Mouse (Mus musculus) embryonic facial prominence, embryonic 11.5 days (tissue): ENCODE data around the gene Gm20503. TPM values are rescaled to one million over a fixed set of nuclear protein-coding genes. Genes with fewer than 3 reads are reported as not detected.

Source experiments
- ATAC-seq: fragments of 200-750 bp; cut with Nextera tagmentation; replicated peaks from 2 replicates; pipeline ENCODE4 v1.8.0; 2017; ENCODE audit warnings: low read depth; ENCODE audit not compliant: insufficient number of reproducible peaks, low FRiP score, low TSS enrichment
- DNase-seq: peaks from one replicate; pipeline ENCODE4 v3.0.0-alpha.2; 2015; ENCODE audit warnings: low spot score
- H3K27ac ChIP-seq: fragments of 300-500 bp; sonication (generic); replicated peaks from 2 replicates; pipeline ENCODE4 v1.5.1; 2014; ENCODE audit warnings: mild to moderate bottlenecking, low read depth, low read length, control low read depth
- H3K27me3 ChIP-seq: fragments of 300-500 bp; sonication (generic); 2 replicates; pipeline ENCODE4 v1.6.1; 2014; ENCODE audit warnings: mild to moderate bottlenecking, low read length, moderate library complexity, mixed read lengths; ENCODE audit not compliant: control insufficient read depth, insufficient read depth
- H3K36me3 ChIP-seq: fragments of 300-500 bp; sonication (generic); replicated peaks from 2 replicates; pipeline ENCODE4 v1.6.1; 2014; ENCODE audit warnings: low read depth, mild to moderate bottlenecking, low read length, moderate library complexity, mixed read lengths; ENCODE audit not compliant: control insufficient read depth, insufficient read depth
- H3K4me1 ChIP-seq: fragments of 300-500 bp; sonication (generic); 2 replicates; pipeline ENCODE4 v1.6.1; 2014; ENCODE audit warnings: low read length, mixed read lengths; ENCODE audit not compliant: control insufficient read depth, insufficient read depth
- H3K4me2 ChIP-seq: fragments of 300-500 bp; sonication (generic); 2 replicates; pipeline ENCODE4 v1.6.1; 2014; ENCODE audit warnings: low read depth, mild to moderate bottlenecking, control low read depth, low read length, moderate library complexity
- H3K4me3 ChIP-seq: fragments of 300-500 bp; sonication (generic); 2 replicates; pipeline ENCODE4 v1.5.1; 2014; ENCODE audit warnings: low read depth, low read length, control low read depth
- H3K9ac ChIP-seq: fragments of 300-500 bp; sonication (generic); replicated peaks from 2 replicates; pipeline ENCODE4 v1.6.1; 2014; ENCODE audit warnings: mild to moderate bottlenecking, control low read depth, low read length
- H3K9me3 ChIP-seq: fragments of 300-500 bp; sonication (generic); replicated peaks from 2 replicates; pipeline ENCODE4 v1.6.1; 2016; ENCODE audit warnings: mild to moderate bottlenecking, low read length, inconsistent platforms, mixed read lengths; ENCODE audit not compliant: control insufficient read depth
- WGBS: fragments of 180-500 bp; shearing (Covaris S2); extraction: QIAGEN DNeasy Blood & Tissue Kit; methylation state at CpG from one replicate; pipeline ENCODE4 v1.1.7; 2014; 5-methylcytosine and 5-hydroxymethylcytosine counted together
- polyA plus RNA-seq: library from polyadenylated mRNA; unstranded; fragments of >200 nt; fragmentation: Nextera tagmentation; extraction: Ambion mirVana; gene quantifications from 2 replicates; pipeline ENCODE4 v1.2.1, GENCODE M21; 2014

The Gm20503 gene
- polyA plus RNA-seq, 1 experiment from 2014 or later: 4.7 TPM

GRCm38 (mm10) chr4:59062526-59062925 is 59.5 kb downstream of the Gm20503 start:
- no peak overlapping the region for H3K4me3 ChIP-seq
- H3K27ac ChIP-seq: no peak overlapping the region
- H3K9me3 ChIP-seq: no peaks in the 10 kb centered on the region
- ATAC-seq (no peak), DNase-seq (no peak)
- no peak overlapping the region for H3K4me2 ChIP-seq
- no peaks in the 10 kb centered on the region for H3K4me1 ChIP-seq
- H3K36me3 ChIP-seq: no peaks in the 10 kb centered on the region
- H3K27me3 ChIP-seq: no peaks in the 10 kb centered on the region
- WGBS: 65% methylated on average over 12 of the region's 12 CpGs
- H3K9ac ChIP-seq: no peak overlapping the region

DNA sequence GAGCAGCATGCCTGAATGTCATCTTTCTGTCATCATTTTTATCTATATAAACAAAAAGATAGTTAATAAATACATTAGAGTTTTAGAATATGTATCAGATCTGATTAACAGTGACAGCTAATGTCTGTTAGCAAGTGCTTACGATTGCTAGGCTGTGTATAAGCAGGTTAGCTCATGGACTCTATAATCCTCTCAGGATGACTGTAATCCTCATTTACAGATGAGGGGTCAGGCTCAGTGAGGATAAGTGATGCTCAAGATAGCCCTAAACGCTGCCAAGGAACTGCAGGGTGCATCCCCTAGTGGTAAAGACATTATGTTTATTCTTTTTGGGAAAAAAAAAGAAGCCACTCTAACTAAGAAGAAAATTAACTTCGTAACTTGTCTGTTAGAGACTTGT is 66.3 kb downstream of the Gm20503 start:
- no peak overlapping the region for H3K4me2 ChIP-seq
- H3K27me3 ChIP-seq: no peaks in the 10 kb centered on the region
- DNase-seq: no peak
- no peak overlapping the region for H3K9ac ChIP-seq
- H3K9me3 ChIP-seq: no peaks in the 10 kb centered on the region
- 50% methylated on average over 3 of the region's 3 CpGs for WGBS
- no peak overlapping the region for H3K4me3 ChIP-seq
- H3K27ac ChIP-seq: no peak overlapping the region
- no peak for ATAC-seq
- no peaks in the 10 kb centered on the region for H3K4me1 ChIP-seq
- H3K36me3 ChIP-seq: no peaks in the 10 kb centered on the region

- H3K9ac ChIP-seq: no peak overlapping the region
- ATAC-seq (no peak), DNase-seq (no peak)
- H3K27me3 ChIP-seq: no peaks in the 10 kb centered on the region
- 83% methylated on average over 2 of the region's 2 CpGs for WGBS
- no peaks in the 10 kb centered on the region for H3K4me1 ChIP-seq
- no peaks in the 10 kb centered on the region for H3K36me3 ChIP-seq
- no peaks in the 10 kb centered on the region for H3K9me3 ChIP-seq
- no peak overlapping the region for H3K4me2 ChIP-seq
- H3K27ac ChIP-seq: no peak overlapping the region
- no peak overlapping the region for H3K4me3 ChIP-seq
These were observed 80.4 kb downstream of the Gm20503 start for GRCm38 (mm10) chr4:59083430-59083829.

DNA sequence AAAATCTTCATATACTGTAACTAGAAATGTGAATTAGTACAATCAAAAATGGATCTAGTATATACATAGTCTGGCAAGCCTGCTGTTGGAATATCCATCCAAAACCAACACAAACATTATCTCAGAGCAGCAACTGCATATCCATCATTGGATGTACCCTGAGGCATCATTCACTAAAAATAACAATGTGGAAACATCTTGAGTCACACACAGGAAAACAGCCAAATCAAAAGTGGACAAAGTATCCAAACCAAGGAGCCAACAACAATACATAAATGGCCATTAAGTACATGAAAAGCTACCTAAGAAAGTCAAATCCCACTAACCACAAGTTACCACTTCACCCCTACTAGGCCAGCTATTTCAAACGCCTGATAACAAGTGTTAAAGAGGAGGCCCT is 86.4 kb downstream of the Gm20503 start:
- H3K36me3 ChIP-seq: no peaks in the 10 kb centered on the region
- H3K9ac ChIP-seq: no peak overlapping the region
- no peaks in the 10 kb centered on the region for H3K4me1 ChIP-seq
- ATAC-seq: no peak
- DNase-seq: no peak
- WGBS: 45% methylated on average over 1 of the region's 1 CpGs
- no peak overlapping the region for H3K4me2 ChIP-seq
- no peak overlapping the region for H3K4me3 ChIP-seq
- H3K27ac ChIP-seq: no peak overlapping the region
- no peaks in the 10 kb centered on the region for H3K9me3 ChIP-seq
- H3K27me3 ChIP-seq: no peaks in the 10 kb centered on the region

Other genes starting within 250 kb of the Gm20503 start
- not detected in 2 replicates for gene Olfr267, start 215.5 kb upstream of the Gm20503 start, polyA plus RNA-seq
- 40.5 and 47.2 TPM in 2 replicates for gene Ecpas, start 90.5 kb upstream of the Gm20503 start, polyA plus RNA-seq
- gene Zkscan16, start 59.6 kb upstream of the Gm20503 start, polyA plus RNA-seq: 0.97 and 1.4 TPM in 2 replicates
- 22.8 and 24.0 TPM in 2 replicates for gene Ptgr1, start 16.1 kb upstream of the Gm20503 start, polyA plus RNA-seq
- 6.1 and 6.3 TPM in 2 replicates for gene Dnajc25, start 8.1 kb upstream of the Gm20503 start, polyA plus RNA-seq
- gene Gng10, start 31.9 kb downstream of the Gm20503 start, polyA plus RNA-seq: 165 and 197 TPM in 2 replicates
- not detected in 2 replicates for gene AI481877, start 135.8 kb downstream of the Gm20503 start, polyA plus RNA-seq
- gene Ugcg, start 186.0 kb downstream of the Gm20503 start, polyA plus RNA-seq: 11.5 and 11.8 TPM in 2 replicates